Mouse (Mus musculus) CD4-positive, CD25-positive, alpha-beta regulatory T cell, adult 2 months (primary cell): ENCODE results near the gene Optc.
A peak's percentile ranks its signal among the peaks of the same experiment; 100 is the strongest.

ENCODE experiments used
- DNase-seq: peaks from one replicate; pipeline ENCODE4 v3.0.0-alpha.2; 2012; ENCODE audit warnings: low read depth, low spot score

The Optc gene

GRCm38 (mm10) chr1:133918088-133918470 is 10.3 kb upstream of the Optc start:
- DNase-seq = no peak

GRCm38 (mm10) chr1:133917456-133918087 is 9.8 kb upstream of the Optc start:
- DNase-seq = no peak

- no peak for DNase-seq
These were observed 8.0 kb upstream of the Optc start for GRCm38 (mm10) chr1:133915723-133916355.

- no peak for DNase-seq
These were observed 7.3 kb upstream of the Optc start for GRCm38 (mm10) chr1:133915115-133915514.

GRCm38 (mm10) chr1:133913018-133913417 is 5.2 kb upstream of the Optc start:
- DNase-seq = no peak

- peak; percentile 71 for DNase-seq
These were observed 3.7 kb upstream of the Optc start for GRCm38 (mm10) chr1:133911456-133911855.

- DNase-seq = no peak
These were observed 3.2 kb upstream of the Optc start for GRCm38 (mm10) chr1:133911008-133911407.

- no peak for DNase-seq
These were observed 2.3 kb upstream of the Optc start for GRCm38 (mm10) chr1:133910108-133910507.

- peak; percentile 51 for DNase-seq
These were observed 1.1 kb upstream of the Optc start for GRCm38 (mm10) chr1:133908659-133909575.

- DNase-seq = no peak
These were observed 1.4 kb downstream of the Optc start for GRCm38 (mm10) chr1:133906420-133906819.

GRCm38 (mm10) chr1:133900825-133901224 is 7.0 kb downstream of the Optc start:
- DNase-seq = no peak

GRCm38 (mm10) chr1:133899043-133899542 is 8.7 kb downstream of the Optc start:
- DNase-seq = no peak

GRCm38 (mm10) chr1:133897293-133897692 is 10.5 kb downstream of the Optc start:
- no peak for DNase-seq

- peak; percentile 30 for DNase-seq
These were observed 16.3 kb downstream of the Optc start for GRCm38 (mm10) chr1:133891489-133891888.

- DNase-seq = no peak
These were observed 17.7 kb downstream of the Optc start for GRCm38 (mm10) chr1:133889949-133890598.

- no peak for DNase-seq
These were observed 20.1 kb downstream of the Optc start for GRCm38 (mm10) chr1:133887538-133888250.

GRCm38 (mm10) chr1:133887044-133887443 is 20.8 kb downstream of the Optc start:
- DNase-seq = no peak

GRCm38 (mm10) chr1:133886431-133886830 is 21.4 kb downstream of the Optc start:
- DNase-seq = no peak

- DNase-seq = no peak
These were observed 22.0 kb downstream of the Optc start for GRCm38 (mm10) chr1:133885811-133886210.

- no peak for DNase-seq
These were observed 23.1 kb downstream of the Optc start for GRCm38 (mm10) chr1:133884746-133885145.

GRCm38 (mm10) chr1:133884090-133884489 is 23.7 kb downstream of the Optc start:
- no peak for DNase-seq
